Comparison of ENCODE assay signal across 18 mouse cellular contexts in genomic region chr6:94518171-94518570, GRCm38 (mm10). TPM values are rescaled to one million over a fixed set of nuclear protein-coding genes. Genes with fewer than 3 reads are reported as not detected.
DNase-seq lines count a peak whose midpoint lies in the region.
"Had no signal": no experiment of that assay in that cellular context is flagged by ENCODE, and none has a peak within 500 bp of the region (broad histone marks: within the 10 kb centered on the region; RNA-seq: fewer than 3 reads in every experiment).

No protein-coding gene starts in this region.

- DNase-seq in heart, adult 11 months, result peak; percentile 86
- no peak for DNase-seq in heart, postnatal 14 days
- DNase-seq in B cell, adult 2 months, result peak; percentile 84 to 90
- peak; percentile 6 for DNase-seq in spleen, adult 12 weeks (ENCODE audit: low spot score)
- DNase-seq in spleen, postnatal 4 days (ENCODE audit: low spot score in 2 of 2), result peak; percentile 51 to 67
- no peak for DNase-seq in gastrocnemius, postnatal 4 days (ENCODE audit: low spot score in 2 of 2)
- no peak for DNase-seq in right cerebral cortex, adult 2 months (ENCODE audit: low spot score in 2 of 2)
- DNase-seq: adrenal gland, adult 2 months; cerebellum, adult 18-20 months; cerebellum, postnatal 14 days; gastrocnemius, postnatal 25 days; heart, postnatal 4 days; kidney, adult 8-10 months; kidney, postnatal 14 days; layer of hippocampus, postnatal 36 days; lung, embryonic 14.5 days; thymus, adult 18-20 months; thymus, postnatal 36 days had no signal

- intact Hi-C loops in heart, postnatal 14 days (cut with DNase I), result no loop called here

RNA-seq across cellular contexts. Expression of gene Slc25a26, which starts 18.0 kb away (rescaled TPM):
- total RNA-seq in heart, postnatal 14 days (2021), result 10 to 100 TPM; 11.4 to 14.6 TPM
- total RNA-seq in gastrocnemius, postnatal 4 days (2021), result 1 to 10 TPM; 7.0 to 8.0 TPM

Comparison
In these comparisons a context has a peak if more than half of its experiments do, and no peak if none do; other contexts are left out.
1. DNase-seq: peak in heart, adult 11 months (single experiment), B cell, adult 2 months (2 of 2), spleen, adult 12 weeks (single experiment) and spleen, postnatal 4 days (2 of 2); none in heart, postnatal 14 days (0 of 2), gastrocnemius, postnatal 4 days (0 of 2) and right cerebral cortex, adult 2 months (0 of 2).